Mouse (Mus musculus) urinary bladder, postnatal 4 days (tissue): ENCODE measurements at regions not wholly inside any gene's neighbourhood (a gene's known extent, or its start where the extent isn't known, plus 50 kb on each side); places are given as distances from the start of the nearest gene placed in this dataset.
"Not testable (repeated sequence)": the region's sequence is repeated elsewhere in the genome, so short reads cannot be mapped to it uniquely, and the experiment has no call there.

Experiments
- DNase-seq, 2 experiments: peaks; one replicate each; pipeline ENCODE4 v3.0.0; 2021 to 2022; ENCODE audit warnings: low spot score in 2 of 2

GRCm38 (mm10) chr10:7390239-7391091 lies 83.0 kb downstream of the Ulbp1 start:
- peak in 1 of 2 experiments; percentile 21 for DNase-seq

- DNase-seq: not testable (repeated sequence)
Measured at GRCm38 (mm10) chr10:7358791-7359190, 114.6 kb downstream of the Ulbp1 start.

- DNase-seq: not testable (repeated sequence)
Measured at GRCm38 (mm10) chr10:7344290-7344689, 129.1 kb downstream of the Ulbp1 start.

- DNase-seq: not testable (repeated sequence)
Measured at GRCm38 (mm10) chr10:7343736-7344135, 129.7 kb downstream of the Ulbp1 start.

- peak; percentile 41 to 74 for DNase-seq
Measured at GRCm38 (mm10) chr10:7333077-7333747, 121.2 kb upstream of the Cnksr3 start.

GRCm38 (mm10) chr10:7328262-7328661 lies 116.2 kb upstream of the Cnksr3 start:
- no peak for DNase-seq

GRCm38 (mm10) chr10:7327046-7327445 lies 115.0 kb upstream of the Cnksr3 start:
- not testable (repeated sequence) for DNase-seq

- DNase-seq: no peak
Measured at GRCm38 (mm10) chr10:7325074-7325473, 113.0 kb upstream of the Cnksr3 start.

- no peak for DNase-seq
Measured at GRCm38 (mm10) chr10:7323258-7323657, 111.2 kb upstream of the Cnksr3 start.

GRCm38 (mm10) chr10:7309927-7310326 lies 97.9 kb upstream of the Cnksr3 start:
- no peak for DNase-seq

GRCm38 (mm10) chr10:7305881-7306280 lies 93.8 kb upstream of the Cnksr3 start:
- DNase-seq: not testable (repeated sequence)

GRCm38 (mm10) chr10:7298377-7298776 lies 86.3 kb upstream of the Cnksr3 start:
- DNase-seq: no peak

- DNase-seq: no peak
Measured at GRCm38 (mm10) chr10:7295921-7296320, 83.9 kb upstream of the Cnksr3 start.

- no peak for DNase-seq
Measured at GRCm38 (mm10) chr10:7293203-7293602, 81.2 kb upstream of the Cnksr3 start.

- peak in 1 of 2 experiments; percentile 38 for DNase-seq
Measured at GRCm38 (mm10) chr10:7289773-7290411, 77.9 kb upstream of the Cnksr3 start.

GRCm38 (mm10) chr10:7285112-7285905 lies 73.3 kb upstream of the Cnksr3 start:
- no peak for DNase-seq

GRCm38 (mm10) chr10:7280429-7280828 lies 68.4 kb upstream of the Cnksr3 start:
- no peak for DNase-seq

- no peak for DNase-seq
Measured at GRCm38 (mm10) chr10:7278820-7279219, 66.8 kb upstream of the Cnksr3 start.

GRCm38 (mm10) chr10:7275357-7275756 lies 63.3 kb upstream of the Cnksr3 start:
- no peak for DNase-seq

GRCm38 (mm10) chr10:7274422-7274821 lies 62.4 kb upstream of the Cnksr3 start:
- DNase-seq: no peak

GRCm38 (mm10) chr10:7271156-7271555 lies 59.1 kb upstream of the Cnksr3 start:
- no peak for DNase-seq
